Mouse (Mus musculus) hindbrain, embryonic 11.5 days (tissue): ENCODE measurements at regions not wholly inside any gene's neighbourhood (a gene's known extent, or its start where the extent isn't known, plus 50 kb on each side); places are given as distances from the start of the nearest gene placed in this dataset.
"Not testable (repeated sequence)": the region's sequence is repeated elsewhere in the genome, so short reads cannot be mapped to it uniquely, and the experiment has no call there.

Experiments
- ATAC-seq: fragments of 200-750 bp; cut with Nextera tagmentation; 2 replicates; pipeline ENCODE4 v1.8.0; 2017; ENCODE audit warnings: mild to moderate bottlenecking, moderate TSS enrichment, moderate library complexity; ENCODE audit not compliant: low FRiP score
- DNase-seq: peaks from one replicate; pipeline ENCODE4 v3.0.0-alpha.2; 2015; ENCODE audit warnings: low spot score
- H3K27ac ChIP-seq: fragments of 300-500 bp; sonication (generic); 2 replicates; pipeline ENCODE4 v1.5.1; 2014; ENCODE audit warnings: mild to moderate bottlenecking, low read depth, low read length
- H3K27me3 ChIP-seq: fragments of 300-500 bp; sonication (generic); 2 replicates; pipeline ENCODE4 v1.6.1; 2014; ENCODE audit warnings: mild to moderate bottlenecking, low read length, moderate library complexity, mixed read lengths; ENCODE audit not compliant: control insufficient read depth, insufficient read depth
- H3K36me3 ChIP-seq: fragments of 300-500 bp; sonication (generic); 2 replicates; pipeline ENCODE4 v1.6.1; 2014; ENCODE audit warnings: mild to moderate bottlenecking, low read length, moderate library complexity, mixed read lengths; ENCODE audit not compliant: control insufficient read depth, insufficient read depth
- H3K4me1 ChIP-seq: fragments of 300-500 bp; sonication (generic); replicated peaks from 2 replicates; pipeline ENCODE4 v1.6.1; 2014; ENCODE audit warnings: low read length, mixed read lengths; ENCODE audit not compliant: control insufficient read depth, insufficient read depth
- H3K4me2 ChIP-seq: fragments of 300-500 bp; sonication (generic); replicated peaks from 2 replicates; pipeline ENCODE4 v1.6.1; 2014; ENCODE audit warnings: mild to moderate bottlenecking, low read depth, low read length
- H3K4me3 ChIP-seq: fragments of 300-500 bp; sonication (generic); 2 replicates; pipeline ENCODE4 v1.5.1; 2014; ENCODE audit warnings: low read depth, low read length
- H3K9ac ChIP-seq: fragments of 300-500 bp; sonication (generic); 2 replicates; pipeline ENCODE4 v1.6.1; 2014; ENCODE audit warnings: low read depth, low read length
- H3K9me3 ChIP-seq: fragments of 300-500 bp; sonication (generic); 2 replicates; pipeline ENCODE4 v1.6.1; 2016; ENCODE audit warnings: low read length; ENCODE audit not compliant: control insufficient read depth
- WGBS: fragments of 180-500 bp; shearing (Covaris S2); extraction: QIAGEN DNeasy Blood & Tissue Kit; methylation state at CpG from one replicate; pipeline ENCODE4 v1.1.7; 2014; 5-methylcytosine and 5-hydroxymethylcytosine counted together

GRCm38 (mm10) chr15:53984006-53984405, 99.3 kb downstream of the Gm7489 start:
- 91% methylated on average over 15 of the region's 15 CpGs for WGBS
- ATAC-seq, H3K27ac ChIP-seq, H3K9me3 ChIP-seq, H3K4me3 ChIP-seq, DNase-seq, H3K4me2 ChIP-seq, H3K27me3 ChIP-seq, H3K9ac ChIP-seq, H3K36me3 ChIP-seq, H3K4me1 ChIP-seq: not testable (repeated sequence)

DNA sequence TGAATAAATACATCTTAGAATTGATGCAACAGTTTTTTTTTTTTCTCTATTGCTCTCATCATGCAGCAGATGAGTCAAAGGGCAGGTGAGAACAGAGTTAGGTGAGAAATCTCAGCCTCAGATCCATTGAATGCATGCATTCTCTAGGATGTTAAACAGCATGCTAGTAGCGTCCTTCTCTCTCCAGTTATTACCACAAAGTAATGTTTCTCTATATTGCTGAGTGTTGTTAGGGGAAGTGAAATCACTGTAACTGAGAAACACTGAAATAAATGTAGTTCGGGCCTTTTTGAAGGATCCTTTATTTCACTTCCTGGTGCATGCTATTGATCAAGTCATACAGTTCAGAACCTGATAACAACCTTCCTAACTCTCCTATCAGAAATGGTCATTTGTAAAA, 105.2 kb downstream of the Gm7489 start:
- Histone ChIP-seq H3K9ac (no peak overlapping the region), H3K4me2 (no peak overlapping the region), H3K9me3 (no peaks in the 10 kb centered on the region), H3K36me3 (no peaks in the 10 kb centered on the region), H3K4me1 (no peaks in the 10 kb centered on the region), H3K4me3 (no peak overlapping the region), H3K27ac (no peak overlapping the region), H3K27me3 (no peaks in the 10 kb centered on the region)
- ATAC-seq (no peak), DNase-seq (no peak)
- WGBS: 78% methylated on average over 2 of the region's 2 CpGs

DNA sequence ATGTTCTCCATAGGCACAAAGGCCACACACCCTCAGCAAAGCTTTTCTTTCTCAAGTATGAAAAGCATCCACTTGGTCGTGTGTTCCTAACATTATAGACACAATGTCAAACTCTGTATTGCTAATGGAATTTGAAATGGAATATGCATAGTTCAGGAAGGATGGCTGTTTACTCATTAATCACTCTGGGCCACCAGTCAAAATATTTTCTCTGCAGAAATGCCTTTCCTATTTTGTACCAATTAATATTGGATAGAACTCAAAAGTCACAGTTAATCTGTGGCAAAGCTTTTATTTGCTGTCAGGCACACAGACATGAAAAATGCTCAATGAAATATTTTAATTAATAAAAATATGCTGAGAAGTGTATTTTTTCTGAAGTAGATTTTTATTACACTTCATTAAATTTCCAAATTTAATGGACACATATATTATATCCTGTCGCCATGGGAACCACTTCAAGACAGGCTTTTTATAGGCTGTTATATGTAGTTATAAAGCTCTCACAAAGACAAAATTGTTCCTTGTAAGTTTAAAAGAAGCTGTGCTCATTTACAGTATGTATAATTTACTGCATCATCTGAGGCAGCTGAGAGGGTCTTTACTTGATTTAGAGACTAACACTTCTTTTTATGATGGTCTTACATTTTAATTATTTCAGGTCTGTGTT, 110.6 kb downstream of the Gm7489 start:
- no peak overlapping the region for H3K9ac ChIP-seq
- no peaks in the 10 kb centered on the region for H3K27me3 ChIP-seq
- H3K4me1 ChIP-seq: no peaks in the 10 kb centered on the region
- DNase-seq: no peak
- H3K36me3 ChIP-seq: no peaks in the 10 kb centered on the region
- no peaks in the 10 kb centered on the region for H3K9me3 ChIP-seq
- H3K4me3 ChIP-seq: no peak overlapping the region
- H3K27ac ChIP-seq: no peak overlapping the region
- 72% methylated on average over 2 of the region's 2 CpGs for WGBS
- ATAC-seq: no peak
- H3K4me2 ChIP-seq: no peak overlapping the region

GRCm38 (mm10) chr15:53998600-53999290, 114.0 kb downstream of the Gm7489 start:
- no peak overlapping the region for H3K9ac ChIP-seq
- H3K4me1 ChIP-seq: no peaks in the 10 kb centered on the region
- DNase-seq: no peak
- H3K27ac ChIP-seq: no peak overlapping the region
- 94% methylated on average over 6 of the region's 6 CpGs for WGBS
- H3K9me3 ChIP-seq: no peaks in the 10 kb centered on the region
- no peaks in the 10 kb centered on the region for H3K27me3 ChIP-seq
- H3K4me3 ChIP-seq: no peak overlapping the region
- H3K36me3 ChIP-seq: no peaks in the 10 kb centered on the region
- no peak overlapping the region for H3K4me2 ChIP-seq
- no peak for ATAC-seq

DNA sequence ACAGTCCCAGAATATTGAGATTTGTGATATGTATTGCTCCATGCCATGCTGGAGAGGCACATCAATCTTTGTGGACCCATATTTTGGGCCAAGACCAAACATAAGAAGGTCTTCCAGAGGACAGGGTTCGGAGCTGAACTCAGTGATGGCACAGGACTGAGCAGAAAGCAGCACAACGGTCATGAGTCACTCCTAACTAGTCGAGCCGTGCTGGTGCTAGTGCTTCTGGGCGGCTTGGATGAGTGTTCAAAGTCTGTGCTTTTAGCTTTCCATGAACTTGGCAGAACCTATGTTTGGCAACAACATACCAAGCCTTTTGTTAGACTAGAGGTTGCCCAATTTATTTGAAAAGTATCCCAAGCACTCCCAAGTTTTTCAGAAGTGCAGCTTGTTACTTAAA, 149.1 kb downstream of the Gm7489 start:
- no peak overlapping the region for H3K9ac ChIP-seq
- no peak for ATAC-seq
- H3K4me2 ChIP-seq: no peak overlapping the region
- no peaks in the 10 kb centered on the region for H3K9me3 ChIP-seq
- H3K36me3 ChIP-seq: no peaks in the 10 kb centered on the region
- WGBS: 86% methylated on average over 5 of the region's 5 CpGs
- no peak overlapping the region for H3K4me3 ChIP-seq
- no peak for DNase-seq
- no peaks in the 10 kb centered on the region for H3K4me1 ChIP-seq
- no peak overlapping the region for H3K27ac ChIP-seq
- no peaks in the 10 kb centered on the region for H3K27me3 ChIP-seq

- H3K4me2 ChIP-seq: no peak overlapping the region
- H3K36me3 ChIP-seq: no peaks in the 10 kb centered on the region
- no peak overlapping the region for H3K9ac ChIP-seq
- ATAC-seq (no peak), DNase-seq (no peak)
- 91% methylated on average over 2 of the region's 2 CpGs for WGBS
- H3K27me3 ChIP-seq: no peaks in the 10 kb centered on the region
- H3K4me3 ChIP-seq: no peak overlapping the region
- H3K4me1 ChIP-seq: no peaks in the 10 kb centered on the region
- H3K9me3 ChIP-seq: no peaks in the 10 kb centered on the region
- H3K27ac ChIP-seq: no peak overlapping the region
Observed at GRCm38 (mm10) chr15:54050711-54051110, 166.0 kb downstream of the Gm7489 start.

DNA sequence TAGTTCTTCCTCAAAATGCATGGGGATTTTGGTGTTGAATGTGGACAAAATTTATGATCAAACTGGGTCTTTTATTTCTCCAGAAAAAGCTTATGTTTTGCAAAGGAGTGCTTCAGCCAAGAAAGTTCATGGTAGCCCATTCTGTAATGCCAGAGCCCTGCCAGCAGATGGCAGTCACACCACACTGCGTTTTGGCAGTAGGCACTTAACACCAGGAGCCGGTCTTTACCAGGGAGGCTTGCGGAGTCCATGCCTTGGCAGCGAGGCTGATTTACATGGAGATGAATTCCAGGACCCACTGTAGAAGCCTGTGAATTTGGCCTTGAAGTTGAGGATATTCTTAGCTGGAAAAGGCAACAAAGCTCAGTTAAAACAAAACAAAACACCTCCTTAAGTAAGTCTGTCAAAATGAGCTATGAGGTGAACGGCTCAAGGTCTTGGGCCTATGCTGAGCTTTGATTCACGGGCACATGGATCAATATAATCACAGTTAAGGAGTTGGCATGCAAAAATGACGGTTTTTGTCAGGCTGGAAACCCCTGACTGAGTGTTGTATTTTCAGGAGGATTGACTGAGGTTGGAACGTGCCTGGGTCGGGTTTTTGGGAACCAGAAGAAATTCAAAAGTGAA, 185.4 kb downstream of the Gm7489 start:
- peak; percentile 83 for DNase-seq
- Histone ChIP-seq H3K27ac (no peak overlapping the region), H3K4me1 (no peaks in the 10 kb centered on the region), H3K36me3 (no peaks in the 10 kb centered on the region), H3K27me3 (no peaks in the 10 kb centered on the region), H3K4me3 (no peak overlapping the region), H3K9ac (no peak overlapping the region), H3K4me2 (no peak overlapping the region), H3K9me3 (no peaks in the 10 kb centered on the region)
- 44% methylated on average over 9 of the region's 9 CpGs for WGBS
- peak; percentile 87 for ATAC-seq

DNA sequence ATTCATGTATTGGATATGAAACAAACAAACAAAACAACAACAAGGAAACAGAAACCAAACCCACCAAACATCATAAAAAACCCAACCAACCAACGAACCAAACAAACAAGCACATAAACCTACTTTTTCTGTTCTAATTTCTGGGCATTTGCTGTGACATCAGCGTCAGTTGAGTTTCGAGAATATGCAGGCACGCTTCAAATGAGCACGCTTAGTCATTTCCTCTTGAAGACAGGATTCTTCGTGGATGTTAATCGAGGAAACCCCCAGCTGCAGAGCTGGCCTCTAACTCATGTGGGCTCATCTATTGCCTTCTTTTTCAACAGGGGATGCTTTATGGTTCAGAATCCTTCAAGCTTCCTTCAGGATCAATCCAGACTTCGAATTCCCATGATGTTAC, 187.0 kb downstream of the Gm7489 start:
- no peak overlapping the region for H3K27ac ChIP-seq
- no peaks in the 10 kb centered on the region for H3K4me1 ChIP-seq
- 82% methylated on average over 8 of the region's 8 CpGs for WGBS
- no peak overlapping the region for H3K4me3 ChIP-seq
- ATAC-seq: no peak
- no peaks in the 10 kb centered on the region for H3K27me3 ChIP-seq
- no peaks in the 10 kb centered on the region for H3K9me3 ChIP-seq
- no peaks in the 10 kb centered on the region for H3K36me3 ChIP-seq
- no peak overlapping the region for H3K9ac ChIP-seq
- no peak for DNase-seq
- H3K4me2 ChIP-seq: no peak overlapping the region

DNA sequence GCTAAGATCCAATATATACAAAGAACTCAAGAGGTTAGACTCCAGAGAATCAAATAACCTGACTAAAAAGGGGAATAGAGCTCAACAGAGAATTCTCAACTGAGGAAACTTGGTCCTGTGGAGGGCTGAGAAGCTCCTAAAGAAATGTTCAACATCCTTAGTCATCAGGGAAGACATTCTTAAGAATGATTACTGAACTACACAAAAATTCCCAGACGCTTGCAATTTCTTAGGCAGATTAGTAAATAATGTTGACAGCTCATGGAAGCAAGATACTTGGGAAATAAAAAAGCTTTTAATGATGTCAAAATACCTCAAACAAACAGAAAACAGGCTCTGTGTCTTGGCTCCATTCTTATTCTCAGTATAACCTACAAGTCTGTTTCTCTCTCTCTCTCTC, 206.6 kb downstream of the Gm7489 start:
- ATAC-seq (no peak), DNase-seq (no peak)
- WGBS: 89% methylated on average over 1 of the region's 1 CpGs
- H3K9ac ChIP-seq: no peak overlapping the region
- H3K4me3 ChIP-seq: no peak overlapping the region
- H3K27me3 ChIP-seq: no peaks in the 10 kb centered on the region
- no peaks in the 10 kb centered on the region for H3K36me3 ChIP-seq
- H3K4me2 ChIP-seq: no peak overlapping the region
- no peaks in the 10 kb centered on the region for H3K9me3 ChIP-seq
- no peaks in the 10 kb centered on the region for H3K4me1 ChIP-seq
- H3K27ac ChIP-seq: no peak overlapping the region
